Mouse (Mus musculus) spleen, embryonic (tissue): ENCODE data around the gene Dnajb12.

Experiments
- CTCF ChIA-PET: fragments of 350-600 bp; sonication (Branson Sonifier 250); formaldehyde crosslinking; loops from one replicate; lab custom pipeline; 2022; lab: Charles Lee

Dnajb12 gene

DNA sequence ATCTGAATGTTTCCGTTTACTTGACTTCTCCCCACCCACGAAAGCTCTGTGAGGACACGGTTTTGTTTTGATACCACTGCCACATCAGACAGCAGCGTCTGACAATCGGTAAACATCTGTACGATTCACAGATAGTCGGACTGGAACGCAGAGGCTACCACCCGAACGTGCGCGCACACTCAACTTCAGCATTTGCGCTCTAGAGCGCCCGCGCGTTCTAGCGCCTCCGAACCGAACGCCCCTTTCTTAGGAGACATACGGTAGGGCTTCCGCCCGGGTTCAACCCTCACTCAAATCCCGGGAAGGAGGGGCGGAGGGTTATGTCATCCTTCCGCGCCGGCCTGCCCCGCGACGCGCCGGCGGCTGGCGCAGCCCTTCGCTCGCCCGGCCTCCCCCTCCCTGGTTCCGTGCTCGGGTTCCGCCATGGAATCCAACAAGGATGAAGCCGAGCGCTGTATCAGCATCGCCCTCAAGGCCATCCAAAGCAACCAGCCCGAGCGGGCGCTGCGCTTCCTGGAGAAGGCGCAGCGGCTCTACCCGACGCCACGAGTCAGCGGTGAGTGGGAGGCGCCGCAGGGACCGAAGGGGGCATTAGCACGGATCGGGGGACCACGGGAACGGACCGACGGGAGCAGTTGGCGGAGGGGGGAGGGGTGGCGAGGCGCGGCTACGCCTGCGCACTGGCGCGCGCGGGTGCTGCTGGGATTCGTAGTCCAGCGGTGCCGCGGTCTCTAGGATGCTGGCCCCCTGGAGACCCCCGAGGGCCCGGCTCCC, at the start of gene Dnajb12:
TSS of gene Dnajb12 (plus strand) at position 302 of the 774 bp plus-strand sequence.
- CTCF ChIA-PET, result no interaction called here

GRCm38 (mm10) chr10:59829886-59830285, 49.5 kb upstream of the Dnajb12 start:
- CTCF ChIA-PET, result no interaction called here

DNA sequence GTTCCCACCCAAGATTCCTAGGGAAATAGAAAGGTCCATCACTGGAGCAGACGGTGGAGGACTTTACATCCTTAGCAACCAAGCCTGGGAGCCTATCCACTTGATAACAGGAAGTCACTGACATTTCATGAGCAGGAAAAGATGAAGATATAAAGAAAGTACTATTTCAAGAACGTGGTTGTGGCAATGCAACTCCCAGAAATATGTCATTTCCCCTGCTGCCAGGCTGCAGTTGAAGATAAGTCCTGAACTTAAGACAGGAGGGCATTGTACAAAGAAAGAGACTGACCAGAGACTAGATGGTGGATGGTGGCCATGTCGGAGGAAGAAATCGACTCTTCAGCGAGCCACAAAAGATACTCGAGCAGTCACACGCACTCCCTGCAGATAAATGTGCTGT, 47.4 kb upstream of the Dnajb12 start:
- CTCF ChIA-PET, result no interaction called here

DNA sequence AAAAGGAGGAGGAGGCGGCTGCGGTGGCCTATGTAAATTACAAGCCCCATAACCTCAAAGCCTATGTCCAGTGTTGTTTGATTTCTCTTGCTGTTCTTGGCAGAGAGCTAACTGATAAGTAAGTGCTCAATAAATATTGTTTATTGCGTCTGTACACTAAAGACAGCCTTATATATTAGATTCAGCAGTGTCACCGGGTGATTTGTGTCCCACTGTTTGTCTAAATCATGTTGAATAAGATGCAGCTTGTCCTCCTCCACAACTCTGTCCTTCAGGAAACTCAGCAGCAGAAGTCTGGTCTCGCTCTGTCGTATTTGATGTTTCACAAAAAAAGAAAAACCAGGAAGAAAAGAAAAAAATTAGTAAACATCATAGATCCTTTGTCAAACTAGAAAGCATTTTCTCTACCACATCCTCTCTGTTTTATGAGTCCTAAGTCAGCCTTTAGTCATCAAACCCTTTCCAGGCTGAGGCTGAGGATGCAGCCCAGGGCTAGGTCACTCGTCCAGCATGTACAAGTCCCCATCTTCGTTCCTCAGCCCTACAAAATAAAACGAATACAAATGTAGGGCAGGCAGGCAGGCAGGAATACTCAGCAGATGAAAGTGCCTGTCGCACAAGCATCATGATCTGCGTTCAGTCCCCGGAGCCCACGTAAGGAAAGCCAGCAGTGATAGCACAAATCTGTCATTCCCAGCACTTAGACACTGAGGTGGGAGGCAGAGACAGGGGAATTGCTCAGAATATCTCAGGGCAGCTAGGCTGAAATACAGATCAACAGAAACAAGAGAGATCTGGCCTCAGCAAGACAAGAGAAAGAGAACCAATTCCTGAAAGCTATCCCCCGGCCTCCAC, 43.8 kb upstream of the Dnajb12 start:
- CTCF ChIA-PET, result no interaction called here

DNA sequence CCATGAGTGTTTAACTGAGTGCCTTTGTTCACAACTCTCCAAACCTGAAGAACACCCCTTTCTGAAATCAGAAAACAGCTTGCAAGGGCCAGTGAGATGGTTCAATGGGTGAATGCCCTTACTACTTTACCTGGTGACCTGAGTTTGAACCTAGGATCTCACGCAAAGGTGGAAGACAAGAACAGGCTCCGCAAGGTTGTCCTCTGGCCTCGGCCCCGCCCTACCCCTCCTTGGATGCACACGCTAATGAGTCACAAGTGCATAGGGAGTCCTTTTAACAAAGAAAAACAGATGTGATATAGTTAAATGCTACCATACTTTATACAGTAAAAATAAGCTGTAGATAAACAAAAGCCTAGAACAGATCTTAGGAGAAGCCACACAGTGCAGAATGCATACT, 41.9 kb upstream of the Dnajb12 start:
- CTCF ChIA-PET, result no interaction called here

- CTCF ChIA-PET, result no interaction called here
Observed at GRCm38 (mm10) chr10:59841434-59841833, 37.9 kb upstream of the Dnajb12 start.

DNA sequence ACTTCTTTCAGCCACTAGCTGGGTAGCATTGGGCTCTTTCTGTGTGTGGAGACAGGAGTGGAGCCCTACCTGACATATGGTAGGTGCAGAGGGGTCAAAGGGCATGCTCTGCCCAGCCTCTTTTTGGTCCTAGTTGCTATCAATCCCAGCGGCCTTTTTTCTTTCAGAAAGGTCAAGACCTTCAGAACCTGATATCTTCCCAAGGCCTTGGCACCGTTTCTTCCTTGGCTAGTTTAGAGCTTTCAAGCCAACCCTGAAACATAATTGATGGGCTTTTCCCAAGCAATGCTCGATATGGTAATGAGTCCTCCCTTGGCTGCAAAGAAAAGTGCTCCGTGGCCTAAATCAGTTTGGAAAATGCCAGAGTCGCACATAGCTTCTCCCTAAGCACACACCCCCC, 36.2 kb upstream of the Dnajb12 start:
- CTCF ChIA-PET, result no interaction called here

- CTCF ChIA-PET, result no interaction called here
Observed at GRCm38 (mm10) chr10:59844686-59845085, 34.7 kb upstream of the Dnajb12 start.

- CTCF ChIA-PET, result interaction anchor here (0.5 kb wide), 1 partner anchor 113 kb away, joined by 3 read pairs; no protein-coding TSS in a partner anchor
Observed at GRCm38 (mm10) chr10:59846416-59846815, 32.9 kb upstream of the Dnajb12 start.

GRCm38 (mm10) chr10:59848079-59848877, 31.1 kb upstream of the Dnajb12 start:
- CTCF ChIA-PET, result interaction anchor here (0.6 kb wide), 1 partner anchor 804 kb away, joined by 4 read pairs; no protein-coding TSS in a partner anchor

DNA sequence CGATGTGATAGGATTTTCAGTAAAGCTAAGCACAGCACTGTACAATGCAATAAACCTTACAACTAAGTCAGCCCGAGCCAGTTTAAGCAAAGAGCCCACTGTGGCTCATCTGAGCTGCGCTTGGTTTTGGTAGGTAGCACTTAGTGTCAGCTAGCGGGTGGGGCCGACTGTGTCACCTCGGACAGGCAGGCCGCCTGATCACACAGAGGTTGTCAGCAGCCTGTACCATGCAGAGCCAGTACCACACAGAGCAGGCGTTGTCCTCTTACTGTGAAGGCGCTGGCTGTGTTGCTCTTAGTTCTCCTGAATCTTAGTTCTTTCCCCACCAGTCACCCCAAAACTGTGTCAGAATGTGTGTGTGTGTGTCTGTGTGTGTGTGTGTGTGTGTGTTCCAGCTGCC, 30.4 kb upstream of the Dnajb12 start:
- CTCF ChIA-PET, result interaction anchor here (0.6 kb wide), 1 partner anchor 803 kb away, joined by 4 read pairs; no protein-coding TSS in a partner anchor

- CTCF ChIA-PET, result interaction anchor here (0.6 kb wide), 1 partner anchor 803 kb away, joined by 4 read pairs; no protein-coding TSS in a partner anchor
Observed at GRCm38 (mm10) chr10:59849371-59849770, 30.0 kb upstream of the Dnajb12 start.

DNA sequence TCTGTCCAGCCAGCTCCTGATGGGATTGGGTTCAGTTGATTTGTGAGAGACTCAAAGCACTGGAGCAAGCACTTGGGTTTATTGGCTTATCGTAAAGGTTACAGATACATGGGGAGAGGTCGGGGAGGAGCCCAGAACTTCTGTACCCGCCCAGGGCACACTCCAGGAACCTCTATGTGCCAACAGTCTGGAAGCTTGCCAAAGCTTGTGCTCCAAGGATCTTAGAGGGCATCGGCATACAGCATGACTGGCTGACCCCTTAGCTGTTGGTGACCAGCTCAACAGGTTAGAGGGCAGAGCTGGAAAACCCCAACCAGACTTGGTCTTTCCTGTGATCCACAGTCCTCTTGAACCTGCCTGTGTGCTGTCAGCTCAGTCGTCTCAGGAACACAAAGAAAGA, 22.2 kb upstream of the Dnajb12 start:
- CTCF ChIA-PET, result interaction anchor here (0.6 kb wide), 1 partner anchor 9 kb away, joined by 3 read pairs; no protein-coding TSS in a partner anchor

GRCm38 (mm10) chr10:59860684-59861083, 18.7 kb upstream of the Dnajb12 start:
- CTCF ChIA-PET, result no interaction called here

DNA sequence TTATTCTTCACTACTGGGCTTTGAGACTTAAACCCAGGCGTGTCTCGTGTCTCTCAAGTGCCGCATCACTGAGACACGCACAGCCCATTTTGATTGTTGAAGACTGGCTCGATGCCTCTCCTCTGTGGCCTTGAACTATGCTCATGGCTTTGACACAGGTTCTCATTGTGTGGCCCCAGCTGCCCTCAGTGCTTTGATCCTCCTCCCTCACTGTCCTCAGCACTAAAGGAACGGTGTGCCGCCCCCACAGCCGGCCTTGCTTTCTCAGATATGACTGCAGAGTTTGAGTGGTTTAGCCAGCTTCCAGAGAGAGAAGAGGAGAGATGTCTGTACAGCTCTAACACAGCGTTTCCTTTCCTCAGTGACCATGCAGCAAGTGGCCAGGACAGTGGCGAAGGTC, 18.2 kb upstream of the Dnajb12 start:
- CTCF ChIA-PET, result no interaction called here

GRCm38 (mm10) chr10:59862816-59863440, 16.4 kb upstream of the Dnajb12 start:
- CTCF ChIA-PET, result no interaction called here

DNA sequence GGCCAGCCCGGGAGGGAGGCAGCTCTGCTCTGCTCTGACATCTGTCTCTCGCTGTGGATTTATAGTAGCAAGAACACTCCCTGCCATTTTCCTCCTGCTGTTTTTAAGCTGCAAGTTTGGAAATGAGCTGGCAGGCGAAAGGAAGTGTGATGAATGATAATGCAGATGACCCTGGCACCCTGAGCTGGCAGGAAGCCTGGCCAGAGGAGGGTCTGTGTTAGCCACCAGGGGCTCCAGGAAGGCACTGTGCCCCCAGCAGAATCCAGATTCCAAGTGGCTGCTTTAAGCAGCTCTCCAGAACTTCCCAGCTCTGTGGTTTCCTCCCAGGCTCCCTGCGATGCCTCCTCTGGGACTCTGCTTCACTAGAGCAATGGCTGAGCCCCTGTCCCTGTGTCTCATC, 15.7 kb upstream of the Dnajb12 start:
- CTCF ChIA-PET, result no interaction called here

GRCm38 (mm10) chr10:59864232-59864875, 15.0 kb upstream of the Dnajb12 start:
- CTCF ChIA-PET, result no interaction called here

- CTCF ChIA-PET, result interaction anchor here (0.7 kb wide), 3 partner anchors 8 to 655 kb away, joined by 3 to 11 read pairs (median 3); no protein-coding TSS in a partner anchor
Observed at GRCm38 (mm10) chr10:59864884-59865726, 14.3 kb upstream of the Dnajb12 start.
